Mouse (Mus musculus) thymus, adult 18-20 months (tissue): ENCODE measurements around the gene Dusp14.

Experiments
- DNase-seq, 2 experiments: peaks; one replicate each; pipeline ENCODE4 v3.0.0; 2022; ENCODE audit warnings: mixed read lengths in 2 of 2

Dusp14 gene

GRCm38 (mm10) chr11:84069034-84069370 lies at the start of gene Dusp14:
Gene Dusp14, minus strand, starts transcription at chr11:84069261.
- no peak for DNase-seq

DNA sequence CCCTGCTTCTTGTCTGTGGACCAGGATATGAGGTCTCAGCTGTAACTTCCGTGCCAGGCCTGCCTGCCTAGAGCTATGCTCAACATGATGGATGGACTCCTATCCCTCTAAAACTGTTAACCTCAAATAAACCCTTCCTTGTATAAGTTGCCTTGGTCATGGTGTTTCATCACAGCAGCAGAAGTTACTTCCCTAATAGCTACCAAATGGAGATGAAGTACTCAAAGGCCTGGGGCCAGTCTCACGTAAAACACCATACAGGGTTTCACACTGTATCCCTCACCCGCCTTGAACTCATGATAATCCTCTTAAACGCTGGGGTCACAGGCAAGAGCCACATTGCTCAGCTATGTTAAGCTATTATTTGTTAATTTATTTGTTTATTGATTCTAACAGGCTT lies 48.4 kb upstream of the Dusp14 start:
- no peak for DNase-seq

DNA sequence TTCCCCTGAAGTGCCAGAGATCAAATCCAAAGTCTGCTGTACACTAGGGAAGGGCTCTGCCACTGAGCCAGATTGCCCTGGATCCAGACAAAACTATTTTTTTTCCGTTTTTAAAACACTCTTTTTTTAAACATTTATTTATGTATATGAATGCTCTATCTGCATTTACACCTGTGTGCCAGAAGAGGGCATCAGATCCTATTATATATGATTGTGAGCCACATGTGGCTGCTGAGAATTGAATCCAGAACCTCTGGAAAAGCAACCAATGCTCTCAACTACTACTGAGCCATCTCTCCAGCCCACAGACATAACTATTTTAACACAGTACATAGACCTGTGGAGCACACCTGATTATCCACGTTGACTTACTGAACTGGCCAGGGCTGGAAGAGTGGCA lies 47.2 kb upstream of the Dusp14 start:
- no peak for DNase-seq

DNA sequence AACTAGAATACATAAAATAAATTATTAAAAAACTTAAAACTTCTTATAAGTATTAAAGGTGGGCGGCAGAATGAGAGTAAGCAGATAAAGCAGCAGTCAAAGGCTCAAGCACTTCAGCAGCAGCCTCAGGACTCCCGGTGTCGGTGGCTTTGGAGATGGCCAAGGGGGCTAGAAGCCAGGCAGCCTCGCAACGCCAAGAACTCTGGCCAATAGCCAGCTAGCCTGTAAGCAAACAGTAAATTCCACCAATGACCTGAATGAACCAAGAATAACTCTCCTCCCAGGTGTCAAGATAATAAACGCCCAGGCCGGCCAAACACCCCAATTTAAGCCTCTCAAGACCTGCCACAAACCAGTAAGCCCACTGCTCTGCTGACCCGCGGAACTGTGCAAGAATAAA lies 46.6 kb upstream of the Dusp14 start:
- DNase-seq: no peak

DNA sequence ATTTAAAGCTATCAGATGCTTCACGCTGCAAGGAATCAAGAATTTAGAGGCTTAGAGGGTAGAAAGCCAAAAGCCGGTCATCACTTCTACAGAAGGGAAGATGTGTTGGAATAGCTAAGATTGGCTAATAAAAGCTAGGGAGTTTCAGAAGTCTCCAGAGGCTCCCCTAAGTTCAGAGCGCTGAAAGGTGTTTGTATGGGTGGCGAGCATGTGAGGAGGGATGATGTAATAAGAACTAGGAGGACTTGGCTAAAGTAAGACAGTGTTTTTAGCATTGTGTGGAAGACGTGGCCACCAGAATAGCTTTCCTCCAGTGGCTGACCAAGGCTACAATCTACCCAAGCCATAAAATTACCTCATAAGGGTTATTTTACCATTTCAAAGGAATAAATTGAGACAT lies 44.6 kb upstream of the Dusp14 start:
- DNase-seq: no peak

GRCm38 (mm10) chr11:84107137-84107536 lies 38.1 kb upstream of the Dusp14 start:
- no peak for DNase-seq

DNA sequence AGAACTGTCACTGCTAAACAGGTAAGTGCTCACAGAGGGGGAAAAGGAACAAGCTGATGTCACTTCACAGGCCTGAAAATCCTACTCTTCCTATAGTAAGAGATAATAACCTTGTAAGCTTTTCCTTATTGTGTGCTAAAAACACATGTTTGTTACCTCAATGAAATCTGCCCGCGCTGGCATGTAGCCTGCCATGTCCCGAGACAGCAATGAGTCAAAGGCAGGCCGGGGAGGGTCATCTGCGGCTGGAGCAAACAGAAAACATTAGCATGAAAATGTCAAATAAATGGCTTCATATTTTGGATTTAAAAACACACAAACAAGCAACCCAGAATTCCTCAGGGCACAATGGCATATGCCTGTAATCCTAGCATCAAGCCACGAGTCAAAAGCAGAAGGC lies 35.0 kb upstream of the Dusp14 start:
- DNase-seq: no peak

DNA sequence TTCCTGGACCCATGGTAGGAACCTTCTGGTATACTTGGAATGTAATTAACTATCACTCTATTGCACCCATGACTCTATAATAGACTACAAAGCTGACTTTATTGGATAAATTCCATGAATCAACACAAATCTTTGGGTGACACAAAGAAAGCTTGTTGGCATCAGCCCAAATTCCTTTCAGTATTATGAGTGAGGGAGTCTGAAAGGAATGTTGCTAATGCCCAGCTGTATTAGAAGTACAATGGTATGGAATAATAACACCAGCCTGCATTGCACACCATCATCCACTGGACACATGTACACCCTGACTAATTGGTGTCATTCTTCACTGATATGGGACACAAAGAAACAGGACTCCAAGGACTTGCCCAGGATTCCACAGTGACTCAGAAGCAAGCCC lies 32.1 kb upstream of the Dusp14 start:
- DNase-seq: no peak

DNA sequence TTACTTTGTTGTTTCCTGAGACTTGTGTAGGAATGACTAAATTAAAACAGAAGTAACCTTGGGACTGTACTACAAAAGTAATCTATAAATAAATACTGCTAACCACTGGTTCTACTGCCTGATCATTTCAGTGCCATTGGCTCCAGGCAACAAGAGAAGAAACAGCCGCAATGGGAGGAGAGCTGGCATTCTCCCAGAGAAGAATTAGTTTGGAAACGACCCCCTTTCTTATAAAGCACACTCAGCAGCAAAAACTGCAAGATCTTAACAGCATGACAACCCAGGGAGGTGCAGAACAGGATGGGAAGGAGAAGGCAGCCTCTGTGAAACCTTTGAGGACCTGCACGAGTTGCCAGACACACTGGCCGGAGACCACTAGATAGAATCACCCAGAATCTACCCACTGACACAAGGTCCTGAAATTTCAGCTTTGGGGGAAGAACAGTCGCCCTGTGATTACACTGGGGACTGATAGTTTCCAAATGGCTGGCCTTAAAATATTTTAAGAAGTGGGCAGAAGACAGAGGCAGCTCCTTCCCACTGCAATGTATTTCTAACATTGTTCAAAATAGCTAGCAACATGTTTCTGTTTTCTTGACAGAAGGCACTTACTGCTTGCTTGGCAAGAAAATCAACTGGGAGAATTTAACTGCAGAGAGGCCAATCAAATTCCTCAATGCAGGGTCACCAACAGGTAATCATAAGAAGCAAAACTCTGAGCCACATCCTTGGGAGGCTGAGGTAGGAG lies 28.4 kb upstream of the Dusp14 start:
- no peak for DNase-seq

- no peak for DNase-seq
Measured at GRCm38 (mm10) chr11:84095084-84095483, 26.0 kb upstream of the Dusp14 start.

DNA sequence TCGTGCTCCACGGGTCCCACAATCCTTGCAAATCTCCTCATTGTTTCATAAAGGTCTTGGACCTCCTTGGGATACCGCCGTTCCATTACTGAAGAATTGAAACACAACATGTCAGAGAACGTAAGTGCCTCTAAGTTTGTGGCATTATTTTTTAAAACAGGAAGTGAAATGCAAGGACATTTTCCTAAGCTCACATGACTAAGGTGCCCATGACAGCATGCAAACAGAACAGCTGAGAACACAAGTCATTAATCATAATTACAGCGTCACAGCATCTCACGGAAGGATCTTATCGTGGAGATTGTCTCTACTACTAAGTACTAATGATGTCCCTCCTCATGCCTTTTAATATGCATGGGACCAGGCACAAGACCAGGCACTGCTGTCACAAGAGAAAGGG lies 21.5 kb upstream of the Dusp14 start:
- DNase-seq: no peak

GRCm38 (mm10) chr11:84081901-84082300 lies 12.8 kb upstream of the Dusp14 start:
- no peak for DNase-seq

DNA sequence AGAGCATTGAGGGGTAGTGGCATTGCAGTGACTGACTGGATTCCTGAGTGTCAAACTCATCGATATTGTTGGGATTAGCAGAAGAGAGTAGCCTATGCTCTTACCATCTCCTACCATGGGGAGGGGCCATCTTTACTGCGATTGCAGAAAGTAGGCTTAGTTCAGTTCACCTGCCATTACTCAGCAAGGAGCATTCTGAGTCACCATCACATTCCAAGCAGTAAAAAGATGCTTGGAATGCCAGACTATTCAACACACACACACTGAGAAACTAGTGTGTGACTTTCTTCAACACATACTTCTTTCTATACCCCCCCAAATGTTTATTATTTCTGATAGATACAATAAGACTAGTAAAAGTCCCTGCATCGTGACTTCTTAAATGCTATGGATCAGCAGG lies 11.3 kb upstream of the Dusp14 start:
- no peak for DNase-seq

- DNase-seq: no peak
Measured at GRCm38 (mm10) chr11:84079887-84080286, 10.8 kb upstream of the Dusp14 start.

- no peak for DNase-seq
Measured at GRCm38 (mm10) chr11:84079361-84079760, 10.3 kb upstream of the Dusp14 start.

DNA sequence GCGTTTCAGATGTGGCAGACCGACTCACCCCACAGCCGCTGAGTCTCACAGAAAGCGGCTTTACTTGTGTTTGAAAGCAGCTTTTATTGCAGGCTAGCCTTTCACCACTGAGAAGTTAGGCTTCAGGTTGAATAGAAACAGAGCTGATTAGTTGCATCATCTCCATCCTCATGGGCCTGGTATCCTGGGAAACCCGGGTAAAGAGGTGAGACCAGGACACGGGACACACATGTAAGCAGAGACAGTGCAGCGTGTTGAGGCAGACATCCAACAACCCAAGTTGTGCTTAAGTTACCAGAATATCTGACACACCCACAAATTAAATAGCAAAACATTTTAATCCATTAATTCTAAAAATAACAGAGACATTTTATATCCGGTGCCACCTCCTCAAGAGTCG lies 9.5 kb upstream of the Dusp14 start:
- DNase-seq: no peak

DNA sequence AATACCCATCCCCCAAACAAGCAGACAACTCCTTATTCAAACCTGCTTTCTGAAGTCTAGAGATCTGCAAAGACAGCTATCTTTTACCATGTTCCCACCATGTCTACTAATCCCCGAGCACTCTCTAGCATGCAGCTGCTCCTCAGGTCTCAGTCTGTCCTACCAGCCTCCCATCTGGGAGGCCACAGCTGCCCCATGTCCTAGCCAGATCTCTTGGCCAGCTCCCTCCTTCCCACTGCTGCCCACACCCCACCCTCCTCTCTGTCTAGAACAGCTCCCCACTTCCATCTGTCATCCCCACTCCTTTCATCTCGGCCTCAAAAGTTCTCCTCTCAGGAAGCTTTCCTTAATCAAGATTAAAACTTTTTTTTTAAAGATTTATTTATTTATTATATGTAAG lies 7.9 kb upstream of the Dusp14 start:
- no peak for DNase-seq

DNA sequence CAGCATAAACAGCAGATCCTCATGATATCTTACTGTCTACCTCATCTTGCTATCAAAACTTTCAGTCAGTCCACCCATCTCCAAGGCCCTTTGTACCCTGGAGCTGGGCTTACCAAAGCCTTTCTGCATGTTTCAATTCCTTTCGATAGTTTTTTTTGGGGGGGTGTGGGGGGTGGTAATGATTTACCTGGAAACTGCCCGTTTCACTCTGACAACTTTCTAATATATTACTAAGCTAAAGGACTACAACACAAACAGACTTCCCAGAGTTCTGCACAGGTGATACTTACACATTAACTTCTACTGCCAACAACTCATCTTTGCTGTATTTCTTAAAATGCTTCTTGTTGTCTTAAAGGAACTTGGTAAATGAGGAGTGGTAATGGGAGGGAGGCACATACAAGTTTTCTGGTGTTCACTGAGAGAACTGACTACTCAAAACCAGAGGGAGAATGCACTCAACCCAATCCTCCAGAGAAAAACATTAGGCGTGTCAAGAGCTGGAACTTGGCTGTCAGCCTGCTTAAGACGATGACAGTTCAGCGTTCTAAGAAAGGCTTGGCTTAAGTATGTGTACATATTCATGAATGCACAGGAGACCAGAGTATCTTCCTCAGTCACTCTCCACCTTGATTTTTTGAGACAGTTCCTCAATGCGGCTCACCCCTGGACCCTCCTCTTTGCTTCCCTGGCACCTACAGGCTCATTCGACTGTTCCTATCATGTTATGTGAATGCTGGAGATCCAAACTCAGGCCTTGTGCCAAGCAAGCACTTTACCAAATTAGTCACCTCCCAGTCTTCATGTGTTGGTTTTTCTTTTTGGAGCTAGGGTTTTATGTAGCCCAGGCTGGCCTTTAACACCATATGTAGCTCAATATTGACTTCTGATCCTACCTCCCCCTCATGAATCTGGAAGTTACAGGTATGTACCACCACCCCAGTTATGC lies 5.0 kb upstream of the Dusp14 start:
- no peak for DNase-seq

DNA sequence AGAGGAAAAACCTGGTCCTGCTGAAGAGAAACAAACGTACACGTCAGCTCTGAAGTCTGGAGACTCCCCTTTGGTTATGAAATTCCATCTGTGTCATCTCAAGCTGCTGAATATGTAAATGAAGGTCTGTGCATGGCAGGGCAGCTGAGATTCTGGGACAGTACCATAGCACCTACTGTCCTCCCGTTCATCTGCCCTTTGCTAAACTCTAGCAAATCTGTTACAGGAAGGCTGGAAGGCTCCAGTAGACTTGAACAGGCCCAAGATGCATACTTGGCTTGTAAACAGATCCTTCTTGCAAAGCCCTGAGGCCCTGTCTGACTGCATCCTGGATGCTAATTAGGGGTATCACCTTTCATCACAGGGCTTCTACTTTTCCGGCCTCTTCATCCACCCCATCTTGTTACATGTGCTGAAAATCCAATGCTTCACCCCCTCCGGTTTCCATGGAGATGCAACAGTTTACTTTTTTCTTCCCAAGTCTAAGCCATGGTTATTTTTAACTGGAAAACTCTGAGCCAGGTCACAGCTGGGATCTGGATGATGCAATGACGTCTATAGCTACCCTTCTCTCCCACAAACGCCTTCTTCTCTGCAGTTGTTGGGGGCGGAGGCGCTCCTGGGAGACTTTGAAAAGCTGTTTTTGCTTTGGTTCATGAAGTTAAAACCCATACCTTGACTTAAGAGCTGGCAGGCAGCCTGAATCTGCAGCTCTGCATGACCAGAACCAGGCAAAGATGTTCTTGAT lies 4.0 kb upstream of the Dusp14 start:
- no peak for DNase-seq

DNA sequence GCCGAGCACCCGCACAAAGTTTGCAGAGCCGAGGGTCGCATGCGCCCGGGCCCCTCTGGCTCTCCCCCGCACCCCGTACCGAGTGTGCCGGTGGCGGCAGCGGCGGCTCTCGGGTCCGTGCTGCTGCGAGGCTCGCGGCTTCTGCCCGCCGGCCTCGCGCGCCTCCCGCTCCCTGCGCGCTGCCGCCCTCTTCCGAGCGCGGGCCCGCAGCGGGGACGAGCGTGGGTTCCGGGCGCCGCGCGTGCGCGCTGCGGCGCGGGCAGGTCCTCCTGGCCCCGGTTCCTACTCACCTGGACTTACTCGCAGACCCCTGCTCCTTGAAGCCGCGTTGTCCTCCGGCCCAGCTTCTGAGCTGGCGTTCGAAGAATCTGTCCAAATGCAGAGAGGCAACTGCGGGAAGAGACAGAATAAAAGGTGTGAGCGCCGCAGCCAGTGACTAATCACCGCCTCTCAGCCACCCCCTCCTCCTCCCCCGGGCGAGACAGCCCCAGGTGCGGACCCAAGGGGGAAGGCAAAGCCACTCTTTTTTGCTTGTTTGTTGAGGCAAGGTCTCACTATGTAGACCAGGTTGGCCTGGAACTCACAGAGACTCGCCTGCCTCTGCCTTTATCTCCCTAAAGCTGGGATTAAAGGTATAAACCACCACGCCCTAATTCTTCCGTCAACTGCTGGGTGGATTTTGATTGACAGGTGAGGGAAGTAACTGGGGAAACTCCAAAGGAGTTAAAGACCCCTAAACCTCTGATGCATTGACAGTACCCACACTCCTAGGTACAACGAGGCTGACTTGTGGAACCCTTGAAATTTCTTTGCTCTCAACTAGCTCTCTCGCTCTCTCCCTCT lies 649 bp downstream of the Dusp14 start:
- DNase-seq: peak; percentile 22 to 27

DNA sequence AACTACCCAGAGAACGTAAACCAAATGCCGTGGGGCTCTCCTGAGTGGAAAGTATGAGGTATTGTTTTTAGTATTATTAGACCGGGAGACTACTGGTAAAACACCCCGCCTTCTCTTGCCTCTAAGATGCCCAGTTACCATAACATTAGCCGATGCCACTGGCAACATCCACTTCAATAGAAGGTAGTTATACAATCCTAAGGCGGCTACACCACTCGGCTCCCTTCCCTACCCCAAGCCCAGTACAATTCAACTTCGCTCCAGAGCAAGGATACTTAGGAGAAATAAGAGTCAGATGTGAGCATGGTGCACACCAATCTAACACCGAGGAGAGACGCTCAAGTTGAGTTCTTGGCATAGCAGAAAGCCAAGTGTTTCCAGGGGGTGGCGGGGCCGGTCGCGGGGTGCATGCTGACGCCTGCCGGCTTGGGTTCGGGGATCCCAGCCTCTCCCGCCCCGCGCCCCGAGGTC lies 1.3 kb downstream of the Dusp14 start:
- no peak for DNase-seq

DNA sequence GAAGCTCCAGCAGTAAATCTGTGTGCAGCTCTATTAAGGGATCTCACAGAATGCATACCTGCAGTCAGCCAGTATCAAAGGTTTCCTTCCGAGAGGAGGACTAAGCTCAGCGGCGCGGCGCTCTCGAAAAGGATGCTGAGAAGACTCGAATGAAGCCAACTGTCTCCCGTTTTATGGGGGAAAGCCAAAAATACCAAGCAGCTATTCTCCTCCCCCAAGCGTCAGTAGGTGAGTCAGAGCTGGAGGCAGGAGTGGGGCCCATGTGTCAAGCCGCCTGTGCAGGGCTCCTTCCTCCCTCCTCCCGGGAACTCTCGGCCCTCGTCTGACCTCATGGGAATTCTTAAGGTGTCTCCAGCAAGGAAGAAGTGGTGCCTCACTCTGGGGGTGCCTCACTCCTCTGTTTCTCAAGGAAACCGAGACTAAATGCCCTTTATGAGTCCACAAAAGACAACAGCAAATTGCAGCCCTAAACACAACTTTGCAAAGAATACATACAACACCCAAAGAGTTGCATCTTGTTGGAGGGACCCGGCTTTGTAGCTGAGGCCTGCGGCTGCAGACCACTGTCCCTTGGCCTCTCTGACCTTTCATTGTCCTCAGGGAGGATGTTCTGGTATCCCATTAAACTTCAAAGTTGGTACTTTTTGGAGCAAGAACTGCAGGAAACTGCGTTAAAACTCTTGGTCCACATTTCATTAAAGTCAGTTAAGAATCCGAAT lies 2.0 kb downstream of the Dusp14 start:
- no peak for DNase-seq
